Mouse (Mus musculus): ENCODE measurements around the gene Eftud2. TPM values are rescaled to one million over a fixed set of nuclear protein-coding genes. Genes with fewer than 3 reads are reported as not detected.

Eftud2 gene
- polyA plus RNA-seq, 1 experiment: 74.5 TPM

DNA sequence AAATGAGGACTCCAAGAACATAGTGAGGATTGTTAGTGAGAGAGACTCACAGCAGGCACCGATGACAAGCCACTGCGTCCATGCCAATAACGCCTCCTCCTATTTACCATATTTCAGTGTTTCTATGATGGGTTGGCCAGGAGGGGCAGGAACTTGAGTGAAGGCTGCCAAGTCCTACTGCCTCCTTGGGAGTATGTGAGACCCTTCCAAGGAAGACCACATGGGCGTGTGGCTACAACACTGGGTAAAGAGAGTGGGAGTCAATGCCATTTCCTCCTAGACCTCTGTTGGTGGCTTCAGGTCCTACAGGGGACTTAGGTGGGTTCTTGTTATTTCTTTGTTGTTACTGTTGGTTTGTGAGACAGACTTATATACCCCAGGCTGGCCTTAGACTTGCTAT lies 20.4 kb upstream of the Eftud2 start:
- H3K4me3 ChIP-seq (replicated peaks; ENCODE audit: extremely low read depth, low read depth, low read length): no peak overlapping the region
- 41% methylated on average over 4 of the region's 4 CpGs for WGBS
- no peak for TF ChIP-seq POLR2A (IDR thresholded peaks at IDR 0.05; ENCODE audit: borderline replicate concordance, extremely low read depth, low read depth, low read length)
- no peak for TF ChIP-seq CTCF (IDR thresholded peaks at IDR 0.05; ENCODE audit: insufficient read depth, low read length)

DNA sequence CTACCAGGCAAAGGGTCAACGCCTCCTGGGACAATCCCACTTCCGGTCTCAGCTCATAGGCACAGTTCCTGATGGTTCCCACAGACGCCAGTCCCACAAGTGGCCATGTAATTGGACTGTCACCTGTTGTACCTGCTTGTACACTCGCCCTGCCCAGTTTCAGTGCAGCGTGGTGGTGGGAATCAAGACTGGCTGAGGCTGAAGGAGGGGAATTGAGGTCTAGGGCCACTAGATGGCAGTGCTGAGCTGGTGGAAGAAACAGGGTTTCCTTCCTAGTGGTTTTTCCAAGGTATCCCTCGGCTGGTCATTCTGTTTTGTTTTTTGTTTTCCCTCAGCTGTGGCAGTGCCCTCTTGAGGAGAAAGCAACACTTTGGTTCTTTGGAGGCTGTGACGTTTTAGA lies 20.0 kb upstream of the Eftud2 start, which contains the start of gene Gfap:
Gene Gfap (minus strand): TSS at position 150 of the 400 bp plus-strand sequence.
- 7% methylated on average over 7 of the region's 7 CpGs for WGBS

More for the DNA sequence above, 20.4 kb upstream of the Eftud2 start:
- H3K4me1 ChIP-seq (ENCODE audit: control insufficient read depth, insufficient read depth, low read length): no peaks in the 10 kb centered on the region
- DNase-seq: no peak

DNA sequence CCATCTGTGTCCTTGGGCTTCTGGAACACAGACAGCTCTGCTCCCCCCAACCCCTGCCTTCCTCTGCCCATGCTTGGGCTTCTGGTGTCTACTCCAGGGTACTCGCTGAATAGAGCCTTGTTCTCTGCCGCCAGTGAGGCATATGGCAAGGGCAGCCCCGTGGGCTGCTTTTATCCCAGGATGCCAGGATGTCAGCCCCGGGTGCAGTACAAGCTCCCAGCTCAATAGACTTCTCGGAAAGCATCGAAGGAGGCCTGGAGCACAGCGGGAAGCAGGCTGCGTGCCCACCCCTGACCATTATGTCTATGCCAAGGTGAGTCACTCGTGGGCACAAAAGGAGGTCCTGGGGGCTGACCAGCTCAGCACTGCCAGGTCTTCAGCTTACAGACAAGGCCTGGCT lies 17.6 kb upstream of the Eftud2 start:
- H3K4me1 ChIP-seq (ENCODE audit: control insufficient read depth, insufficient read depth, low read length): no peaks in the 10 kb centered on the region
- TF ChIP-seq POLR2A (IDR thresholded peaks at IDR 0.05; ENCODE audit: borderline replicate concordance, extremely low read depth, low read depth, low read length) (no peak), CTCF (IDR thresholded peaks at IDR 0.05; ENCODE audit: insufficient read depth, low read length) (no peak)
- H3K4me3 ChIP-seq (replicated peaks; ENCODE audit: extremely low read depth, low read depth, low read length): no peak overlapping the region
- DNase-seq: no peak
- WGBS: 76% methylated on average over 9 of the region's 9 CpGs

More for the DNA sequence above, 20.0 kb upstream of the Eftud2 start, which contains the start of gene Gfap:
- Histone ChIP-seq H3K4me3 (replicated peaks; ENCODE audit: extremely low read depth, low read depth, low read length) (no peak within 1 kb of the TSS), H3K4me1 (ENCODE audit: control insufficient read depth, insufficient read depth, low read length) (no peaks in the 10 kb centered on the region)
- peak; percentile 76 for DNase-seq
- TF ChIP-seq CTCF (IDR thresholded peaks at IDR 0.05; ENCODE audit: insufficient read depth, low read length) (peak; percentile 94), POLR2A (IDR thresholded peaks at IDR 0.05; ENCODE audit: borderline replicate concordance, extremely low read depth, low read depth, low read length) (no peak)

DNA sequence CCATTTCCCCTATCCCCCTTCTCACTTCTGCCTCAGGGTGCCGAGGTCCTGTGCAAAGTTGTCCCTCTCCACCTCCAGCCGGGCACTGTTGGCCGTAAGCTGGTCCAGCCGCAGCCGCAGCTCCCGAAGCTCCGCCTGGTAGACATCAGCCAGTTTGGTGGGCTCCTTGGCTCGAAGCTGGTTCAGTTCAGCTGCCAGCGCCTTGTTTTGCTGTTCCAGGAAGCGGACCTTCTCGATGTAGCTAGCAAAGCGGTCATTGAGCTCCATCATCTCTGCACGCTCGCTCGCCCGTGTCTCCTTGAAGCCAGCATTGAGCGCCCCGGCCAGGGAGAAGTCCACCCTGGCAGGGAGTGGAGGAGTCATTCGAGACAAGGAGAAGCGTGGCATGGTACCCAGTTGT lies 15.9 kb upstream of the Eftud2 start:
- no peaks in the 10 kb centered on the region for H3K4me1 ChIP-seq (ENCODE audit: control insufficient read depth, insufficient read depth, low read length)
- TF ChIP-seq POLR2A (IDR thresholded peaks at IDR 0.05; ENCODE audit: borderline replicate concordance, extremely low read depth, low read depth, low read length) (no peak), CTCF (IDR thresholded peaks at IDR 0.05; ENCODE audit: insufficient read depth, low read length) (no peak)
- WGBS: 78% methylated on average over 20 of the region's 20 CpGs
- DNase-seq: no peak
- H3K4me3 ChIP-seq (replicated peaks; ENCODE audit: extremely low read depth, low read depth, low read length): no peak overlapping the region

DNA sequence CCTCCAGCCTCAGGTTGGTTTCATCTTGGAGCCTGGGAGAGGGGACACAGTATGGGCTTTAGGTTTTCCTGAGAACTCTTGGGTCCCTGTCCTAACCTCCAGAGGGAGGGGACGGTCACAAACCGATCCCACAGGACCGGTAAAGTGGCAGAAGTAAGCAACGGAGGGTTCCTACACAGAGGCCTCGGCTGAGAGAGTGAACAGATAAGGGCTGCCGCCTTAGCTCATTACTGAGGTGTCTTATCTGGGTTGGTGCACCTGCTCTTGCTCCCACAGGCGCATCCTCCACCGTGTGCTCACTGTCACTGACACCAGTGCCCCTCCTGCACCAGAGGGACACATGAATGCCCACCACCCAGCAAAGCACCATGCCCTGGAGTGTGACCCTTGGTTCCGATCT lies 15.0 kb upstream of the Eftud2 start:
- no peaks in the 10 kb centered on the region for H3K4me1 ChIP-seq (ENCODE audit: control insufficient read depth, insufficient read depth, low read length)
- TF ChIP-seq CTCF (IDR thresholded peaks at IDR 0.05; ENCODE audit: insufficient read depth, low read length): no peak
- no peak for TF ChIP-seq POLR2A (IDR thresholded peaks at IDR 0.05; ENCODE audit: borderline replicate concordance, extremely low read depth, low read depth, low read length)
- no peak for DNase-seq
- no peak overlapping the region for H3K4me3 ChIP-seq (replicated peaks; ENCODE audit: extremely low read depth, low read depth, low read length)
- WGBS: 64% methylated on average over 9 of the region's 9 CpGs

DNA sequence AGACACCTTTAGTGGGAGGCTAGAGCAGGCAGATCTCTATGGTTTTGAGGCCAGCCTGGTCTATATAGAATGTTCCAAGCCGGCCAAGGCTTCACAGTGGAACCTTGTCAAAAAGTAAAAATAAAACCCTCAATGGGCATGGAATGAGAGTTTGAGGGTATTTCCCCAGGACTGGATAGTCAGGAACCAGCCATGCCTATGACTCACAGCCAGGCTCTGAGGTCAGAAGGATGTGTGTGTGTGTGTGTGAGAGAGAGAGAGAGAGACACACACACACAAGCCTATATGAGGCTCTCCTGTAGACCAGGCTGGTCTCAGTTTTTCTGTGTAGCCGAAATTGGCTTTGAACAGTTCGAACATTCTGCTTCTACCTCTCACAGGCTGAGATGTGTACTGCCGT lies 13.9 kb upstream of the Eftud2 start:
- no peak for DNase-seq
- Histone ChIP-seq H3K4me1 (ENCODE audit: control insufficient read depth, insufficient read depth, low read length) (no peaks in the 10 kb centered on the region), H3K4me3 (replicated peaks; ENCODE audit: extremely low read depth, low read depth, low read length) (no peak overlapping the region)
- 90% methylated on average over 4 of the region's 4 CpGs for WGBS
- TF ChIP-seq CTCF (IDR thresholded peaks at IDR 0.05; ENCODE audit: insufficient read depth, low read length) (no peak), POLR2A (IDR thresholded peaks at IDR 0.05; ENCODE audit: borderline replicate concordance, extremely low read depth, low read depth, low read length) (no peak)

DNA sequence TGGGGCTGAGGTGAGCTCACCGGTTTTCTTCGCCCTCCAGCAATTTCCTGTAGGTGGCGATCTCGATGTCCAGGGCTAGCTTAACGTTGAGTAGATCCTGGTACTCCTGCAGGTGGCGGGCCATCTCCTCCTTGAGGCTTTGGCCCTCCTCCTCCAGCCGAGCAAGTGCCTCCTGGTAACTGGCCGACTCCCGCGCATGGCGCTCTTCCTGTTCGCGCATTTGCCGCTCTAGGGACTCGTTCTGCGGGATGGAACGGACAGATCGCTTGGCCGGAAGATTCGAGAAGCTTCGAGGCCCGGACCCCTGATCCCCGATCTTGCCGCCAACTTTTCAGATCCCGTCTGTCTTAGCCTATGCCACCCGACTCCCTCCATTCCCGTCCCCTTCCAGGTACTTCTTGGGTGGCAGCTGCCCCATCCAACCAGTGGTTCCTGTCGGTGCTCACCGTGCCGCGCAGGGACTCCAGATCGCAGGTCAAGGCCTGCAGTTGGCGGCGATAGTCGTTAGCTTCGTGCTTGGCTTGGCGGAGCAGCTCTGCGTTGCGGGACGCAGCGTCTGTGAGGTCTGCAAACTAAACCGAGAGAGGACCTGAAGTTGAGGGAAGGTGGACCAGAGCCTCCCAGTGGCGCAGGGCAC lies 12.3 kb upstream of the Eftud2 start:
- peak; percentile 64 for DNase-seq
- TF ChIP-seq POLR2A (IDR thresholded peaks at IDR 0.05; ENCODE audit: borderline replicate concordance, extremely low read depth, low read depth, low read length) (0 out of 2 replicates have a peak, but pooled peaks have one; percentile 13), CTCF (IDR thresholded peaks at IDR 0.05; ENCODE audit: insufficient read depth, low read length) (peak; percentile 67)

DNA sequence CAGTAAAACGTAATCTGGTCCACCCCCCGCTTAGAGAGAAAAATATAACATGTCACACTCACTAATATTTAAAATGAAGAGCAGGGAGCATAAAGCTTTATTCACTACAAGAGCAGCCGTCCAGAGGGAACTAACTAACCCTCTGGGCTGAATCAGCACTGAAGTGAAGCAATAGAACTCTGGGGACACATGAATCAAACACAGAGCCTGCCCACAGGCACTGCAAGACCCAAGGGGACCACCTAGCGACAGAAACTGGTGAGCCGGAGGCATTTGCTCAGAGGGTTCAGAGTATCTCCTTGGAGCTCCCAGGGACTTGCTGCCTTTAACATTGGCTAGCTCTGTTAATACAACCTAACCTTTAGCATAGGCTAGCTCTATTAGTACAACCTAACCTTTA lies 9.3 kb upstream of the Eftud2 start:
- 68% methylated on average over 5 of the region's 5 CpGs for WGBS
- DNase-seq: no peak
- TF ChIP-seq CTCF (IDR thresholded peaks at IDR 0.05; ENCODE audit: insufficient read depth, low read length) (no peak), POLR2A (IDR thresholded peaks at IDR 0.05; ENCODE audit: borderline replicate concordance, extremely low read depth, low read depth, low read length) (no peak)
- H3K4me1 ChIP-seq (ENCODE audit: control insufficient read depth, insufficient read depth, low read length): no peaks in the 10 kb centered on the region
- H3K4me3 ChIP-seq (replicated peaks; ENCODE audit: extremely low read depth, low read depth, low read length): no peak overlapping the region

More for the DNA sequence above, 12.3 kb upstream of the Eftud2 start:
- 3% methylated on average over 43 of the region's 43 CpGs for WGBS
- Histone ChIP-seq H3K4me1 (ENCODE audit: control insufficient read depth, insufficient read depth, low read length) (no peaks in the 10 kb centered on the region), H3K4me3 (replicated peaks; ENCODE audit: extremely low read depth, low read depth, low read length) (peak overlapping the region; percentile 40)

DNA sequence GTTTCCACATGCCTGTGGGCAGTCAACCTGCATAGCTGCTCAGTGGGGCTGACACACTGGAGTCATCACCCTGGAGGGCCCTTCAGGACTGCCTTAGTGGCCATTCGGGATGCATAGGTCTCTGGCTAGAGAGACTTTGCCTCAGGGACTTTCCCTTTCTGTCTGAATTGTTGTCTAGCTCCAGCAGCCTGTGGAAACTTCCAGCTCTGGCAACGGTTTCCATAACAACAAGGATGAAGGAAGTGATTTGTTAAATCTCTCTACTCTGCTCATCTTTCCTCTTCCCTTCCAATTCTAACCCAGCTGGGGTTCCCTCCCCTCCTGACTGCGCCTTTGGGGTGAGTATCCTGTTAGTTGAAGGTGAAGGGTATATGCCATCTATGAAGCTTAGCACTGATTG lies 7.3 kb upstream of the Eftud2 start:
- WGBS: 53% methylated on average over 3 of the region's 3 CpGs
- no peak overlapping the region for H3K4me3 ChIP-seq (replicated peaks; ENCODE audit: extremely low read depth, low read depth, low read length)
- no peak for DNase-seq
- H3K4me1 ChIP-seq (ENCODE audit: control insufficient read depth, insufficient read depth, low read length): no peaks in the 10 kb centered on the region
- TF ChIP-seq POLR2A (IDR thresholded peaks at IDR 0.05; ENCODE audit: borderline replicate concordance, extremely low read depth, low read depth, low read length): no peak
- TF ChIP-seq CTCF (IDR thresholded peaks at IDR 0.05; ENCODE audit: insufficient read depth, low read length): no peak

DNA sequence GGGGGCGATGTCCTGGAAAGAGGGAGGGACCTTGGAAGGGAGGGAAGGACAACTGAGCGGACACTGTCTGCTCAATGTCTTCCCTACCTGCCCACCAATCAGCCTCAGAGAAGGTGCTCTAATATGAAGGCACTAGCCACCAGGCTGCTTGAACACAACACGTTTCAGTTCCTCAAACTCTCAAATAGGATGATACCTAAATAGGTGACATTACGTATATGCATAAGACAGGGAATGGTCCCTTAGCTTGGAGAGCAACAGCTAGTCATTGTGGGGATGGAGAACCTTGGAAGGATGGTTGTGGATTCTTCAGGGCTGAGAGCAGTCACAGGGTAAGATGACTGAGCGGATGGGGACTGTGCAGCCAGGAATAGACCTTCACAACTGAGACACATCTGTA lies 6.6 kb upstream of the Eftud2 start:
- Histone ChIP-seq H3K4me3 (replicated peaks; ENCODE audit: extremely low read depth, low read depth, low read length) (no peak overlapping the region), H3K4me1 (ENCODE audit: control insufficient read depth, insufficient read depth, low read length) (no peaks in the 10 kb centered on the region)
- WGBS: 77% methylated on average over 5 of the region's 5 CpGs
- no peak for DNase-seq
- TF ChIP-seq CTCF (IDR thresholded peaks at IDR 0.05; ENCODE audit: insufficient read depth, low read length) (no peak), POLR2A (IDR thresholded peaks at IDR 0.05; ENCODE audit: borderline replicate concordance, extremely low read depth, low read depth, low read length) (no peak)

Data from lung, adult 2 months (tissue).